ENCODE assay signal across 23 mouse cellular contexts in the genomic region with DNA sequence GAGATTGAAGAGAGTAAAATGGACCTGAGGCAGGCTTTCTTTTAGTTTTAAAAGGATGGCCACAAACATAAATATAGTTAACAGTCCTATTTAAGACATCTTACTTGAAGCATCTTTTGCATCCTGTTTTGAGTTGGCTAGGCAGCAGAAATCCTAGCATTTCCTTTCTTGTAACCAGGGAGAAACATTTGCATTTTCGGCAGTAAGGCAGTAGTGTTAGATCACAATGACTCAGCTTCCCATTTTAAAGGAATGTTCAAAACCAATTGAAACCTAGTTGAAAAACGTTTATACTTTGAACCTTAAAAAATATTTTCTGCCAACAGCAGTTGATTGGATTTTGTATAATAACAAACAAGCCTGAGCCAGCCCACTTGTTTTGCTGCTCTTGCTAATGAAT. TPM values are rescaled to one million over a fixed set of nuclear protein-coding genes. Genes with fewer than 3 reads are reported as not detected.
A peak's percentile ranks its signal among the peaks of the same experiment; 100 is the strongest.
DNase-seq lines count a peak whose midpoint lies in the region; TF ChIP-seq lines count a peak whose summit lies in the region.
"Had no signal": no experiment of that assay in that cellular context is flagged by ENCODE, and none has a peak within 500 bp of the region (broad histone marks: within the 10 kb centered on the region; RNA-seq: fewer than 3 reads in every experiment).

No protein-coding gene starts in this region.

- no peak for TF ChIP-seq POLR2A in ES-Bruce4 (IDR thresholded peaks at IDR 0.05; ENCODE audit: insufficient read depth, low read length)

- peaks cover 18% of the 10 kb centered on the region for H3K36me3 ChIP-seq in ES-Bruce4 (ENCODE audit: control insufficient read depth, insufficient read depth, low read length, poor library complexity, severe bottlenecking)
- 0 out of 2 replicates have a peak, but pooled peaks cover 3% of the 10 kb centered on the region for H3K36me3 ChIP-seq in macrophage (ENCODE audit: inconsistent target)
- H3K36me3 ChIP-seq: forebrain, embryonic 15.5 days; intestine, embryonic 15.5 days; midbrain, embryonic 15.5 days had no signal

- peak overlapping the region; percentile 56 for H3K27ac ChIP-seq in layer of hippocampus, adult 2 months
- H3K27ac ChIP-seq in ES-Bruce4 (ENCODE audit: insufficient read depth, low read length): peak overlapping the region; percentile 83; the same call in 1 of the 2 replicates
- H3K27ac ChIP-seq in macrophage: peak overlapping the region; percentile 71
- H3K27ac ChIP-seq: forebrain, embryonic 15.5 days; intestine, embryonic 15.5 days; midbrain, embryonic 15.5 days had no signal

- no peak overlapping the region for H3K4me3 ChIP-seq in layer of hippocampus, adult 2 months
- no peak overlapping the region for H3K4me3 ChIP-seq in ES-Bruce4 (ENCODE audit: low read depth, low read length)
- no peak overlapping the region for H3K4me3 ChIP-seq in macrophage (ENCODE audit: inconsistent target)
- H3K4me3 ChIP-seq: forebrain, embryonic 15.5 days; intestine, embryonic 15.5 days; midbrain, embryonic 15.5 days had no signal

- DNase-seq in layer of hippocampus, adult 2 months (ENCODE audit: low spot score in 2 of 2): no peak
- no peak for DNase-seq in layer of hippocampus, postnatal 25 days (ENCODE audit: extremely low spot score in 1 of 2, low spot score in 1 of 2)
- peak; percentile 36 for DNase-seq in 416B (ENCODE audit: low read depth)
- no peak for DNase-seq in thymus, postnatal 36 days
- DNase-seq in layer of hippocampus, postnatal 36 days: no peak
- DNase-seq: adrenal gland, adult 2 months; cerebellum, adult 8-10 months; cerebellum, postnatal 36 days; embryo, embryonic 11 days; gastrocnemius, postnatal 36 days; heart, postnatal 36 days; kidney, adult 8-10 months; kidney, postnatal 10 days; lung, postnatal 10 days; right cerebral cortex, postnatal 4 days; thymus, postnatal 25 days had no signal

- no peak for TF ChIP-seq EP300 in ES-Bruce4 (IDR thresholded peaks at IDR 0.05; ENCODE audit: insufficient read depth, low read depth, low read length)

- no peak for TF ChIP-seq CTCF in layer of hippocampus, adult 2 months (conservative IDR thresholded peaks at IDR 0.05)
- TF ChIP-seq CTCF in ES-Bruce4 (IDR thresholded peaks at IDR 0.05; ENCODE audit: low read depth, low read length): no peak

- no peaks in the 10 kb centered on the region for H3K9me3 ChIP-seq in ES-Bruce4 (replicated peaks; ENCODE audit: control insufficient read depth, insufficient read depth, low read length, poor library complexity, severe bottlenecking)
- H3K9me3 ChIP-seq: forebrain, embryonic 15.5 days; G1E; intestine, embryonic 15.5 days; midbrain, embryonic 15.5 days had no signal

- H3K4me1 ChIP-seq in ES-Bruce4 (ENCODE audit: control insufficient read depth, insufficient read depth, low read length): peaks cover 5% of the 10 kb centered on the region

- H3K9ac ChIP-seq in ES-Bruce4 (ENCODE audit: low read depth, poor library complexity, severe bottlenecking): peak overlapping the region; percentile 49; the same call in 1 of the 2 replicates
- H3K9ac ChIP-seq: forebrain, embryonic 15.5 days; intestine, embryonic 15.5 days; midbrain, embryonic 15.5 days had no signal

- no peaks in the 10 kb centered on the region for H3K27me3 ChIP-seq in ES-Bruce4 (ENCODE audit: control insufficient read depth, insufficient read depth, low read length, poor library complexity, severe bottlenecking)
- H3K27me3 ChIP-seq: forebrain, embryonic 15.5 days; intestine, embryonic 15.5 days; midbrain, embryonic 15.5 days; Patski had no signal

- H3K79me2 ChIP-seq in macrophage (ENCODE audit: inconsistent target): peaks cover 100% of the 10 kb centered on the region

- WGBS in macrophage (ENCODE audit: missing documents): 0% methylated on average over 2 of the region's 2 CpGs

RNA-seq across cellular contexts. Expression of a gene that starts 6.5 kb away (rescaled TPM):
- total RNA-seq in layer of hippocampus, adult 2 months (2021): 10 to 100 TPM; 49.5 to 53.9 TPM
- 10 to 100 TPM; 37.6 to 48.7 TPM for total RNA-seq in layer of hippocampus, postnatal 25 days (2021)
- 111 and 119 TPM in 2 replicates for polyA plus RNA-seq in ES-Bruce4 (2011; ENCODE audit: insufficient read depth, insufficient read length, low read depth, missing spikeins)
- 100 to 1,000 TPM; 104 to 265 (median 210) TPM for total RNA-seq in macrophage (2018; cell fraction: chromatin; rRNA removed)
- total RNA-seq in macrophage (2018; cell fraction: cytosol; rRNA removed): 10 to 100 TPM; 16.6 to 35.7 (median 26.2) TPM
- 100 to 1,000 TPM in 15 of 26 experiments, 10 to 100 TPM in 11; 57.3 to 182 (median 106) TPM for total RNA-seq in macrophage (2018; cell fraction: nucleus; rRNA removed)
- 25.7 to 28.4 TPM (median 27.9 TPM) in 3 replicates for polyA plus RNA-seq in macrophage (2018)
- 10 to 100 TPM; 44.6 to 49.9 TPM for total RNA-seq in layer of hippocampus, postnatal 36 days (2021)
